Mouse (Mus musculus): ENCODE measurements around the gene Mab21l2.

DNA sequence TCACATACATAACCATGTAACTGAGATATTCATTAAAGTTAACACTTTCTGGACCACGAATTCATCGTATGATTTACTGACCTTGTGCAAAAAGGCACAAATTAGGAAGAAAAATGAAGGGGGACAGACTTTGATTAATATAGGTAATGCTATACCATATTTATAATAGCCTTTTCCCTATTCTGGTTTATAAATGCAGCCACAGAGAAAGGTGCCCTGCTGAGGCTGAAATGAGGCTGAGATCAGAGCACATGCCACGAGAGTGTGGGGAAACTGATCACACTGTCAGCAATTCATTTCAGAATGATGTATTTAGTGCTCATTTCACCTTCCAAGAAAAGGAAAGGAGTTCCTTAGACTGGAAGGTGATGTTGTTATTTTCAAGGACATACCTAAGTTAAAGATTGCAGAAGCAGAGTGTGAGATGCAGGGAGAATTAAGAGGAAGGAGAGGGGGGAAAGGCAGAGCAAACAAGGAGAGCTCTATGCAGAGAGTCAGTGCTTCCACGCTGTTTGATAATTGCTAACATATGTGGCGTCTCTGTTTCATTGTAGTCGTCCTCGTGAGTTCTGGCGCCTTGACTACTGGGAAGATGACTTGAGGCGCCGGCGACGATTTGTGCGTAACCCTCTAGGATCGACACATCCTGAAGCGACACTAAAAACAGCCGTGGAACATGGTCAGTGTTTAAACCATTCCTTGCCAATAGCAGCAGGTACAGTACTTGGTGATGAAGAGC is 16.7 kb downstream of the Mab21l2 start:
- TF ChIP-seq CTCF (IDR thresholded peaks at IDR 0.05; ENCODE audit: control insufficient read depth, insufficient read depth, low read length) (no peak), POLR2A (IDR thresholded peaks at IDR 0.05; ENCODE audit: borderline replicate concordance, control insufficient read depth, low read depth, low read length) (no peak)
